Mouse (Mus musculus) liver, postnatal 0 days (tissue): ENCODE data around the gene Zfp790.

Experiments
- CTCF ChIP-seq: sonication (generic); IDR thresholded peaks from 2 replicates; pipeline ENCODE4 v1.5.1; 2016; ENCODE audit warnings: antibody characterized with exemption, low read depth
- EP300 ChIP-seq: IDR thresholded peaks from 2 replicates; pipeline ENCODE4 v1.6.1; 2016; ENCODE audit warnings: antibody characterized with exemption, low read depth, mild to moderate bottlenecking

DNA sequence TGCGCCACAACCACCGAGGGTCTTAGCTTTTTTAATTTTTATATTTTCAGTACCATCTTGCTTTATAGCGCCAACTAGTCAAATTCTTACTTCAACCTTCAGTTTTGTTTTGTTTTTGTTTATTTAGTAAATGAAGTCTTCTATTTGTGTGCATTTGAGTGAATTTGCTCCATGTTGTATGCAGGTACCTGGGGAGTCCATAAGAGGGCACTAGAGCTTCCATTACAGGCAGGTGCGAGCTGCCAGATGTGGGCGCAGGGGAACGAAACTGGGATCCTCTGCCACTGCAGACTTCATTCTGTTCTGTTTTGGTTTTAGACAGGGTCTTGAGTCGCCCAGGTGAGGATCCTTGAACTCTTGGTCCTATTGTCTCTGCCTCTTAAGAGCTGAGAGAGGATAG, 45.7 kb downstream of the Zfp790 start:
- TF ChIP-seq EP300, result no peak
- TF ChIP-seq CTCF, result peak; percentile 34
